Mouse (Mus musculus): ENCODE measurements at regions not wholly inside any gene's neighbourhood (a gene's known extent, or its start where the extent isn't known, plus 50 kb on each side); places are given as distances from the start of the nearest gene placed in this dataset.

- Histone ChIP-seq H3K9me3 (replicated peaks; ENCODE audit: control insufficient read depth, low read length) (no peaks in the 10 kb centered on the region), H3K36me3 (replicated peaks; ENCODE audit: control insufficient read depth, insufficient read depth, low read length) (no peaks in the 10 kb centered on the region), H3K4me3 (ENCODE audit: low read depth, low read length) (no peak overlapping the region), H3K4me1 (ENCODE audit: control insufficient read depth, insufficient read depth) (no peaks in the 10 kb centered on the region), H3K27me3 (ENCODE audit: control insufficient read depth, insufficient read depth, low read length) (no peaks in the 10 kb centered on the region), H3K4me2 (ENCODE audit: low read depth, low read length) (no peak overlapping the region), H3K9ac (replicated peaks; ENCODE audit: low read depth, low read length) (no peak overlapping the region), H3K27ac (ENCODE audit: low read depth) (no peak overlapping the region)
- ATAC-seq (ENCODE audit: insufficient read depth, low read depth) (no peak), DNase-seq (ENCODE audit: low spot score) (no peak)
- TF ChIP-seq CTCF (IDR thresholded peaks at IDR 0.05; ENCODE audit: low read depth) (no peak), EP300 (IDR thresholded peaks at IDR 0.05; ENCODE audit: low read depth) (no peak)
- 10% methylated on average over 1 of the region's 1 CpGs for WGBS
Measured at GRCm38 (mm10) chr9:122695724-122696123, 51.4 kb upstream of the Topaz1 start.

Small RNAs in the stretch of these regions (microRNA-seq; reads per million reads assigned to microRNA genes)
- gene Mir138-1, result 70.5 reads per million, percentile 50 among the genes with 10 or more reads in this experiment

All from heart, postnatal 0 days (tissue).